Comparison of ENCODE assay signal across 11 mouse cellular contexts in genomic region chr14:121225804-121226203, GRCm38 (mm10).
A peak's percentile ranks its signal among the peaks of the same experiment; 100 is the strongest.
DNase-seq lines count a peak whose midpoint lies in the region; ATAC-seq and TF ChIP-seq lines count a peak whose summit lies in the region.
"Had no signal": no experiment of that assay in that cellular context is flagged by ENCODE, and none has a peak within 500 bp of the region (broad histone marks: within the 10 kb centered on the region; RNA-seq: fewer than 3 reads in every experiment).

No protein-coding gene starts in this region.

- no peaks in the 10 kb centered on the region for H3K9me3 ChIP-seq in heart, embryonic 11.5 days (replicated peaks; ENCODE audit: control insufficient read depth, low read length)
- H3K9me3 ChIP-seq: liver, embryonic 12.5 days had no signal

- no peak for TF ChIP-seq CTCF in olfactory bulb, adult 2 months (IDR thresholded peaks at IDR 0.05; ENCODE audit: insufficient read depth, low read depth, low read length)

- no peak overlapping the region for H3K9ac ChIP-seq in heart, embryonic 11.5 days (ENCODE audit: low read depth, low read length)
- H3K9ac ChIP-seq: liver, embryonic 12.5 days had no signal

- WGBS in heart, embryonic 11.5 days (ENCODE audit: insufficient replicate concordance) = 34% methylated on average over 11 of the region's 11 CpGs
- WGBS in olfactory bulb, adult 2 months = 35% methylated on average over 11 of the region's 11 CpGs

- H3K4me1 ChIP-seq in brown adipose tissue, adult 24 weeks (ENCODE audit: control insufficient read depth, insufficient read depth, insufficient read length, low read length) = no peaks in the 10 kb centered on the region
- H3K4me1 ChIP-seq in heart, embryonic 11.5 days (ENCODE audit: control insufficient read depth, insufficient read depth, low read length) = peaks cover 6% of the 10 kb centered on the region; the same call in 1 of the 2 replicates
- peaks cover 13% of the 10 kb centered on the region for H3K4me1 ChIP-seq in olfactory bulb, adult 2 months (ENCODE audit: control insufficient read depth, insufficient read depth, low read length)
- H3K4me1 ChIP-seq: liver, embryonic 12.5 days had no signal

- no peaks in the 10 kb centered on the region for H3K27me3 ChIP-seq in heart, embryonic 11.5 days (ENCODE audit: control insufficient read depth, insufficient read depth, low read length)
- H3K27me3 ChIP-seq: liver, embryonic 12.5 days had no signal

- no peak overlapping the region for H3K4me3 ChIP-seq in brown adipose tissue, adult 24 weeks (ENCODE audit: insufficient read depth, low read depth, low read length)
- no peak overlapping the region for H3K4me3 ChIP-seq in heart, embryonic 11.5 days (ENCODE audit: low read depth, low read length)
- no peak overlapping the region for H3K4me3 ChIP-seq in olfactory bulb, adult 2 months (ENCODE audit: insufficient read depth, low read depth, low read length)
- H3K4me3 ChIP-seq: liver, embryonic 12.5 days had no signal

- H3K27ac ChIP-seq in brown adipose tissue, adult 24 weeks (replicated peaks; ENCODE audit: low read depth, low read length) = peak overlapping the region; percentile 58; the same call in 1 of the 2 replicates
- H3K27ac ChIP-seq in heart, embryonic 11.5 days (ENCODE audit: low read depth, low read length) = peak overlapping the region; percentile 72
- H3K27ac ChIP-seq in olfactory bulb, adult 2 months (ENCODE audit: insufficient read depth, low read depth, low read length) = peak overlapping the region; percentile 35; the same call in 1 of the 2 replicates
- H3K27ac ChIP-seq: liver, embryonic 12.5 days had no signal

- H3K36me3 ChIP-seq in heart, embryonic 11.5 days (ENCODE audit: control insufficient read depth, insufficient read depth, low read length) = peaks cover 18% of the 10 kb centered on the region
- H3K36me3 ChIP-seq: G1E had no signal

- no peak for TF ChIP-seq POLR2A in olfactory bulb, adult 2 months (IDR thresholded peaks at IDR 0.05; ENCODE audit: insufficient read depth, low read depth, low read length)

- no peak overlapping the region for H3K4me2 ChIP-seq in heart, embryonic 11.5 days
- H3K4me2 ChIP-seq: liver, embryonic 12.5 days had no signal

- ATAC-seq in heart, embryonic 11.5 days (replicated peaks; ENCODE audit: insufficient number of reproducible peaks, low FRiP score, low TSS enrichment) = no peak
- ATAC-seq: liver, embryonic 12.5 days had no signal

- DNase-seq in kidney, postnatal 14 days = peak; percentile 21
- DNase-seq in kidney, adult 18-20 months = no peak
- no peak for DNase-seq in spleen, adult 12 weeks (ENCODE audit: low spot score)
- no peak for DNase-seq in spleen, postnatal 10 days (ENCODE audit: low spot score in 2 of 2)
- DNase-seq: embryo, embryonic 11 days; right cerebral cortex, postnatal 4 days had no signal
